Mouse (Mus musculus) 3T3-L1 (cell line): ENCODE measurements around the gene Krtap16-1.

Source experiments
- DNase-seq: peaks from one replicate; pipeline ENCODE4 v3.0.0-alpha.2; 2015; ENCODE audit warnings: low read depth, low spot score

Gene Krtap16-1

GRCm38 (mm10) chr11:99986180-99986647 lies at the start of gene Krtap16-1:
Gene Krtap16-1 (minus strand): TSS chr11:99986597.
- no peak for DNase-seq

GRCm38 (mm10) chr11:100029768-100030167 lies 43.4 kb upstream of the Krtap16-1 start, which contains the start of gene Krt33b:
Gene Krt33b (minus strand): TSS chr11:100029868.
- no peak for DNase-seq

GRCm38 (mm10) chr11:100021438-100021837 lies 35.0 kb upstream of the Krtap16-1 start:
- DNase-seq, result peak; percentile 31

DNA sequence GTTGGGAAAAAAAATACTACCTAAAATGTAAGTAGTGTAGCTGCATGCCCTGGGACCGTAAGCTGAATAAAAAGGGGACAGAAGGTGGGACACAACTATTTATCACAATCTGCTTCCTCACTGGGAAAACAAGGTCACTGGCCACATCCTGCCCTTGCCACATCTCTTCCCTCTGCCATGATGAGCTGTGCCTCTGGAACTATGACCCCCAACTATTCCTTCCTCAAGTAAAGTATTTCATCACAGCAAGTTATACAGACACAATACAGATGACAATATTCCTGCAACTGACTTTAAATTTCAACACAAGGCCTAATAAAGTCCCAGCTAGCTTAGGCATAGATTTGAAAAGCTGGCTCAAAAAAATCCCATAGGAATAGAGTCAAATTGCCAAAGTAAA lies 33.1 kb upstream of the Krtap16-1 start:
- no peak for DNase-seq

- DNase-seq, result no peak
Measured at GRCm38 (mm10) chr11:100016112-100016511, 29.7 kb upstream of the Krtap16-1 start, which contains the start of gene Krt33a. Gene Krt33a (minus strand): TSS chr11:100016212.

DNA sequence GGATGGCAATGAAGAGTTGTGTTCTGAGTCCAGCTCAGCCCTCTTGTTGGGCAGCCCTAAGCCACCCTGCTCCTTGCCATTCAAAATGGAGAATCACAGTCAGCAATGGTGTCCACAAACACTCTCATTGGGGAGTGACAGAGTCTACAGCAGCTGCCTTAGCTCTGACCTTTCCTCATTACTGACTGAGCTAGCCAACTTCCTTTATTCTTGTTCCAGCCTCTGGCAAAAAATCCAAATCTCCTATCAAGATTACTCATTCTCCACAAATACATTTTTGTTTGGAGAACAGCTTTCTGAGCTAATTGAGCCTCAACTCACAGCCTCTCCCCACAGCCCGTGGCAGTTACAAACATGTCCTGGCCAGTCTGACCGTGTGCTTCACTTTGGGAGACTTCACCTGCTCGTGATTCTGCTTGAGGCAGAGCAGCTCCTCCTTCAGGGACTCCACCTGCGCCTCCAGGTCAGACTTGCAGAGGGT lies 27.3 kb upstream of the Krtap16-1 start:
- peak; percentile 33 for DNase-seq

DNA sequence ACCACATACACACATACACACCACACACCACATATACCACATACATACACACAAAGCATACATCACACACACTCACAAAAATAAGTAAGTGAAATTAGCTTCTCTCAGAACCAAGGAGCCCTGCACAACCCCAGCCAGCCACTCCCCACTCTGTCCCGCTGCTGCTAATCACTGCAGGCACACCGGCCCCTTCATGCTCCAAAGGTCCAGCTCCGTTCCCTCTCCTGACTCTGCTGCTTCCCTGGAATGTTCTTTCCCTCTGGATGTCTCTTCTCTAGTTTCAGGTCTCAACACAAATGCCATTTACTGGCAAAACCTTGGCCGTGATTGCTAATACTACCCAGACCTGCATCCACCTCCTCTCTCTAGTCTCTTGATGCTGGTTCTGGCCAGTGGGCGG lies 24.3 kb upstream of the Krtap16-1 start:
- no peak for DNase-seq

DNA sequence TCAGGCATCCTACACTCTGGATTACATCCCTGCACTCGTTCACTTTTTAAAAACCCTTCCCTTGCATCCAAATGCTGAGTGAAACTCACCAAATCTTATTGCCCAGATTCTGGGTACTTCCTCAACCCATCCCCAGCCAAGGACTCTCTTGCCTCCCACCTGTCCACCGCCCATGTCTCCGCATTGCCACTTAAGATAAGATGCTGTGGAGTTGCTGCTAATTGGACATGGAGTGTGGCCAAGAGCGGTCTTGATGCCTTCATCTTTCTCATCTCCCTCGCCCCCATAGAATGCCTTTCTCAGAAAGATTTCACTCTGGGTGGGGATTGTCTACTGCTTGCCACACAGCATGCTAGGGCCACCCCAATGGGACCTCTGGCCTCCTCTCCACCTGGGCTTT lies 21.9 kb upstream of the Krtap16-1 start:
- DNase-seq, result no peak

- DNase-seq, result peak; percentile 36
Measured at GRCm38 (mm10) chr11:100006624-100007023, 20.2 kb upstream of the Krtap16-1 start.

DNA sequence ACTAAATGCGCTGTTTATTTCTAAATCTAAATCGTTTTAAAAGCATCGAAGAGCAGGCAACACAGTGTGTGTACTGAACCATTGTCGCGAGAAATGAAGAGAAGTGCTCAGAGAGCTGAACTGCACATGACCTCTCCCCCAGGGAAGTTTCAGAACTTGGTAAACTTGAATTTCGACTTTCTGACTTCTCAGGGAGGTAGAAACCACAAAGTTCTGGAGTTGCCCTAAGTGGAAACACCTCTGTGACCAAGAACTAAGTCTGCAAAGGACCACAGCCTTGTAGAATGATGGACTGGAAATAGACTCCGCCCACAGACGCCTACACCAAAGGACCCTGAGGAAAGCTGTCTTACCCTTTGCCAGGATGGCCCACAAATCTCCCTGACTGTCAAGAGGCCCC lies 19.5 kb upstream of the Krtap16-1 start:
- DNase-seq, result no peak

GRCm38 (mm10) chr11:100004846-100005245 lies 18.4 kb upstream of the Krtap16-1 start:
- peak; percentile 84 for DNase-seq

DNA sequence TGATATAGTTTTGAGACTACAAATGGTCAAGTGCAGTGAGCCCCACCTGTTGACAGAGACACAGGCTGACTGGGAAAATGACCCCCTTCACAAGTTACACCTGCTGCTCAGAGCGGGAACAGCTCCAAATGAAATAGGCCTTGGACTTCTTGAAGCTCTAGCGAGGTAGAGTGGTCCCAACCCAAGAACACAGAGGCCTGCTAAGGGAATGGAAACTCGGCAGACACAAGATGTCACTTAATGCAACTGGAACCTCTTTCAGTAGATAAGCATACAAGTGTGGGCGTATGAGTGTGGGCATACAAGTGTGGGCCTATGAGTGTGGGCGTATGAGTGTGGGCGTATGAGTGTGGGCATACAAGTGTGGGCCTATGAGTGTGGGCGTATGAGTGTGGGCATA lies 12.7 kb upstream of the Krtap16-1 start:
- DNase-seq, result no peak

DNA sequence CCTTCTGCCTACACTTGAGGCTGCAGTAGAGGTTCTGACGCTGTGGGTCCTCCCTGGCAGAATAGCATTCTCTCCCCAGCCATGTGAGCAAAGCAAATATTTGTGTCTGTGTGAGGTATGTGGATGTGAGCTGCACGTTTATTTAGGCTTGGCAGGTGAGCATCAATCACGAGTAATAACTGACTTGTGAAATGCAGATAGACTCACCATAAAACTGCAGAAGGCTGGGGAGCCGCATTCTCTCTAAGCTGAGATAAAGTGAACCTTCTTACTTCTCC lies 7.9 kb upstream of the Krtap16-1 start:
- no peak for DNase-seq

- DNase-seq, result no peak
Measured at GRCm38 (mm10) chr11:99993620-99994383, 7.4 kb upstream of the Krtap16-1 start, which contains the start of gene Krtap17-1. Gene Krtap17-1 (minus strand): TSS chr11:99993994.

DNA sequence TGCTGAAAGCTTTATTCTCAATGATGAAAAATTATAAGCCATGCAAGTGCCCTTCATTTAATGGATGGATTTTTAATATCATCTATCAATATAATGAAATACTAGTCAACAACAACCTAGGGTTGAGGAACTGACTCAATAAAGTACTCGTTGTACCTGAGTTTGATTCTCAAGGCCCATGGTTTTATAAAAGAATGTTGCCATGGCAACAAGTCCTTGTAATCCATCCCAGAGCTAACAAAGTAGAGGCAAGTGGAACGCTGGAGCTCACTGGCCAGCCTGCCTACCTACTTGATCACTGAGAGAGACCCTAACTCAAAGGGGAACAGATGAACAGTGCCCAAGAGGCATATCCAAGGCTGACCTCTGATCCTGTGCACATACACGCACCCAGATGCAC lies 4.2 kb upstream of the Krtap16-1 start:
- no peak for DNase-seq

- peak; percentile 16 for DNase-seq
Measured at GRCm38 (mm10) chr11:99989881-99990405, 3.5 kb upstream of the Krtap16-1 start.

DNA sequence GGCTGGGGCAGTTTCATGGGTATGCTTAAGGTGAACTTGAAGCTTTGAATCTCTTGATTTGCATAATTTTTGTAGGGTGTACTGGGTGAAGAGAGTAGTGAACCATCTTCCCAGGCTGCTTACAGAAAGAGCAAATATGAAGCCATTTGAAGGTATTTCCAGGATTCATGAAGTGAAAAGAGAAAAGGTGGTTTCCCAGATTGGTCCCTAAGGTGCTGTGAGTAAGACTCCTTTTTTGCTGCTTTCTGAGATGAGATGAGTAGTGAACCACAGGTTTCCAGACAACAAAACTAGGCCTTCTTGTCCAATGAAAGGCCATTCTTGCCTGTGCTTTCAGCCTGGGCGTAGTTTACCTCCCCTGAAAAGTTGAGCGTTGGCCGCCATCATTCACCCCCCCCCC lies 2.1 kb upstream of the Krtap16-1 start:
- DNase-seq, result no peak

DNA sequence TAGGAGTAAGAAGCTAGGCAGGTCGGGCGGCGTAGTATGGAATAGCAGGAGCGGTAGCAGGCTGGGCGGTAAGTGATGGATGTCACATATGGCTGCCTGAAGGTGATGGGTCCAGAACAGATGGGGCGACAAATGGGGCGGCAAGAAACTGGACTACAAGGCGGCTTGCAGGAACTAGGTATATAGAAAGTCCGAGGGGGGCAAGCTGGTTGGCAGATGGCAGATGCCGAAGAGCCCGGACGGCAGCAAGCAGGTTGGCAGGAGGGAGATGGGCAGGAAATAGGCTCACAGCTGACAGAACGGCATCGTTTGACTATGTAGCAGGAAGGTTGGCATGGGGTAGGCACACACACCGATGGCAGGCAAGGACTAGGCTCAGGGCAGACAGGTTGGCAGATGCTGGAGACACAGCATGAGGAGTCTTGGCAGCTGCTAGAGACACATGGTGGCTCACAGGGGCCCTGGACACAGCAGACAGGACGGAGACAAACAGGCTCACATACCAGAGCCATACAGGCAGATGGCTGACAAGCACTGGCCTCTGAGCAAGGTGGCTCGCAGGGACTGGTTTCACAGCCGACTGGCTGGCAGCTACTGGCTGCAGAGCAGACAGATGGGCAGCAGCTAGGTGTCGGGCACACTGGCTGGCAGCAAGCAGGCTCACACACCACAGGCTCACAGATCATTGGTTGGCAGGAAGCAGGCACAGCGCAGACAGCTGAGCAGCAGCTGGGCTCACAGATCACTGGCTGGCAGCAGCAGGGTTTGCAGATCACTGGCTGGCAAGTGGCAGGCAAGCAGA lies 905 bp downstream of the Krtap16-1 start:
- DNase-seq, result no peak

DNA sequence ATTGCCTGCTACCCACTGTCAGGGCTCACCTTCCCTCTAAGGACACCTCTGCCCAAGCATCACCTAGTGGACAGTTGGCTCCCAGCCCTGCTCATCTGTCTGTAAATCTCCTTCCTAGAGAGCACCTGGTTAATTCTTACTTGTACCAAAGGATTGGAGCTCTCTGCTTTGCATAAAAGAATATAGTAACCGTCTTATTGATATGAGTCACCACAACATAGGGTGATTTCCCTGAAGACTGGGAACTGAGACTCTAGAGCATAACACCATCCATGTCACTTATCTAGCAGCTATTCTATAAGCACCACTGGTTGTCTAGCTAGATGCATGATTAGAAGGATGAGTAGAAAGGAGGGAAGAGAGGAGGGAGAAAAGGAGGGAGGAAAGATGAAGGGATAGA lies 3.0 kb downstream of the Krtap16-1 start:
- no peak for DNase-seq

DNA sequence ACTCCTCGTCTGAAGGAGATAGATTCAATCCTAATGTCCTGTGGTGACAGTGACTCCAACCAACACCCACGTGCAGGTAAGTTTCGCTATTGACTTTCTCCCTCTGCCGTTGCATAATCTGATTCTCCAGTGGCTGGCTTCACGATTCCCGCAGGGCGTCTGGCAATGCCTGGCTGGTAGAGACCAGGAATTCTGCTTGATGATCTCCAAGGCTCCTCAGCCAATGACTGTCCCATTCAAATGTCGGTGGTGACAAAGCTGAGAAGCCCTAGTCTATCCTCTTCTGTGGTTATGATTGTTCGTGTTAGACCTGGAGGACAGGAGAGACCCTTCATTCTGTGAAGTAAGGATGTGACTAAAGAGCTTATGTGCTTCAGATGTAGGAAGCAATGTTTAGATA lies 3.7 kb downstream of the Krtap16-1 start:
- DNase-seq, result no peak

- DNase-seq, result no peak
Measured at GRCm38 (mm10) chr11:99978953-99979352, 7.4 kb downstream of the Krtap16-1 start, which contains the start of gene Krtap29-1. Gene Krtap29-1 (minus strand): TSS chr11:99979053.

DNA sequence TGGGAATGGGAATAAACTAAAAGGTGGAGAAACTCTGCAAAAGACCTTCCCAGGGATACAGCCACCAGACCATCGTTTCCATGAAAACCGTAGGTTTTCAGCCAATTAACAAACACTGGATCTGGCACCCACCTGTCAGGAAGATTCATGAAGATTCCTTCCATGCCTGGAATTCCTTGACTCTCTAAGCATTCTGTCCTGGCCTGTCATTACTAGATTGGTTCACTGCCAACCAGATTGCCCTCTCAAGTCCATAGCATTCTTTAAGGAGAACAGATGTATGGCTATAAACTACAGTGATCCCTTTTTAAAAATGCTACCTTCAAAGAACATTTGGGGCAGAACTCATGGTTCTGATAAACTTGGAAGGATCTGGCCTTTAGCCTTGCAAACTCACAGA lies 20.4 kb downstream of the Krtap16-1 start:
- DNase-seq, result peak; percentile 8
